13 mouse cellular contexts compared by ENCODE assay signal in genomic region chr4:142838363-142838964, GRCm38 (mm10).
"Had no signal": no experiment of that assay in that cellular context is flagged by ENCODE, and none has a peak within 500 bp of the region (broad histone marks: within the 10 kb centered on the region; RNA-seq: fewer than 3 reads in every experiment).

No protein-coding gene starts in this region.

- H3K4me3 ChIP-seq: hindbrain, embryonic 13.5 days; limb, embryonic 15.5 days; midbrain, embryonic 13.5 days; myocyte; neural tube, embryonic 12.5 days; stomach, embryonic 15.5 days had no signal

- ATAC-seq: hindbrain, postnatal 0 days; midbrain, embryonic 13.5 days had no signal

- H3K36me3 ChIP-seq: hindbrain, embryonic 13.5 days; limb, embryonic 15.5 days; midbrain, embryonic 13.5 days; neural tube, embryonic 12.5 days; stomach, embryonic 15.5 days had no signal

- DNase-seq: lung, adult 18-20 months; retina, postnatal 1 day; right cerebral cortex, postnatal 4 days; thymus, adult 2 months; thymus, postnatal 25 days had no signal

- H3K4me2 ChIP-seq: hindbrain, embryonic 13.5 days; limb, embryonic 15.5 days; midbrain, embryonic 13.5 days; neural tube, embryonic 12.5 days; stomach, embryonic 15.5 days had no signal

- H3K9me3 ChIP-seq: hindbrain, embryonic 13.5 days; limb, embryonic 15.5 days; stomach, embryonic 15.5 days had no signal

- H3K4me1 ChIP-seq: hindbrain, embryonic 13.5 days; midbrain, embryonic 13.5 days; neural tube, embryonic 12.5 days; stomach, embryonic 15.5 days had no signal

- H3K27ac ChIP-seq: hindbrain, embryonic 13.5 days; hindbrain, postnatal 0 days; limb, embryonic 15.5 days; liver, embryonic 14.5 days; midbrain, embryonic 13.5 days; neural tube, embryonic 12.5 days; stomach, embryonic 15.5 days had no signal

- H3K27me3 ChIP-seq: hindbrain, embryonic 13.5 days; limb, embryonic 15.5 days; midbrain, embryonic 13.5 days; neural tube, embryonic 12.5 days; stomach, embryonic 15.5 days had no signal

- H3K9ac ChIP-seq: hindbrain, embryonic 13.5 days; limb, embryonic 15.5 days; liver, embryonic 14.5 days; midbrain, embryonic 13.5 days; neural tube, embryonic 12.5 days; stomach, embryonic 15.5 days had no signal
